Mouse (Mus musculus) CH12.LX (cell line): ENCODE data around the gene Hist1h2bg. TPM values are rescaled to one million over a fixed set of nuclear protein-coding genes. Genes with fewer than 3 reads are reported as not detected.
"Not testable (repeated sequence)": the region's sequence is repeated elsewhere in the genome, so short reads cannot be mapped to it uniquely, and the experiment has no call there.

Source experiments
- DNase-seq: peaks from one replicate; pipeline ENCODE4 v3.0.0-alpha.2; 2013; ENCODE audit errors: extremely low read depth
- H3K27ac ChIP-seq: 2 replicates; pipeline ENCODE4 v1.5.1; 2012; ENCODE audit warnings: low read depth, mild to moderate bottlenecking, control low read depth, moderate library complexity; ENCODE audit not compliant: insufficient read depth
- H3K27me3 ChIP-seq: replicated peaks from 2 replicates; pipeline ENCODE3; 2012; ENCODE audit warnings: inconsistent platforms
- H3K36me3 ChIP-seq, 2 experiments: replicated peaks in 1 of 2; 2 replicates each; pipeline versions ENCODE3 to v1.6.1; 2012; ENCODE audit warnings: inconsistent platforms in 1 of 2, low read length in 1 of 2, mild to moderate bottlenecking in 1 of 2, mixed read lengths in 1 of 2, moderate library complexity in 1 of 2; ENCODE audit not compliant: control insufficient read depth in 1 of 2, insufficient read depth in 1 of 2
- H3K4me1 ChIP-seq, 2 experiments: 2 replicates each; pipeline ENCODE4 v1.6.1; 2012; ENCODE audit warnings: inconsistent platforms in 1 of 2, moderate library complexity in 1 of 2; ENCODE audit not compliant: insufficient read depth in 2 of 2, control insufficient read depth in 1 of 2
- H3K4me2 ChIP-seq: 2 replicates; pipeline ENCODE4 v1.6.1; 2012; ENCODE audit warnings: low read depth, mild to moderate bottlenecking, control low read depth; ENCODE audit not compliant: poor library complexity, insufficient read depth, severe bottlenecking
- H3K4me3 ChIP-seq, 3 experiments: fragments of 150-350 bp in 1 of 3; sonication (generic) in 1 of 3; replicated peaks in 1 of 3; 2 replicates each; pipeline versions ENCODE3 to v1.5.1; 2011 to 2012; ENCODE audit warnings: low read depth in 2 of 3, low read length in 2 of 3, mild to moderate bottlenecking in 2 of 3, moderate library complexity in 2 of 3, control low read depth in 1 of 3, improper control_type of control experiment in 1 of 3, inconsistent platforms in 1 of 3, mixed read lengths in 1 of 3; ENCODE audit not compliant: poor library complexity in 1 of 3
- H3K79me2 ChIP-seq: replicated peaks from 2 replicates; pipeline ENCODE4 v1.6.1; 2012; ENCODE audit warnings: mild to moderate bottlenecking, moderate library complexity; ENCODE audit not compliant: control insufficient read depth, poor library complexity, insufficient read depth, severe bottlenecking; ENCODE audit errors: extremely low read depth
- H3K9ac ChIP-seq: 2 replicates; pipeline ENCODE4 v1.6.1; 2012; ENCODE audit warnings: low read depth, mild to moderate bottlenecking, control low read depth, moderate library complexity; ENCODE audit not compliant: insufficient read depth
- H3K9me3 ChIP-seq: replicated peaks from 2 replicates; pipeline ENCODE3; 2012; ENCODE audit warnings: low read length, inconsistent platforms, mixed read lengths
- BHLHE40 ChIP-seq: IDR thresholded peaks from 2 replicates; pipeline ENCODE4 v1.6.1; 2011; ENCODE audit warnings: mild to moderate bottlenecking, low read depth, low read length, improper control_type of control experiment
- CHD1 ChIP-seq: IDR thresholded peaks from 2 replicates; pipeline ENCODE4 v1.6.1; 2012; ENCODE audit warnings: low read depth, low read length, improper control_type of control experiment, inconsistent platforms
- CHD2 ChIP-seq: IDR thresholded peaks from 2 replicates; pipeline ENCODE4 v1.6.1; 2011; ENCODE audit warnings: low read length, improper control_type of control experiment
- HCFC1 ChIP-seq: IDR thresholded peaks from 2 replicates; pipeline ENCODE4 v1.6.1; 2012; ENCODE audit warnings: low read depth, mild to moderate bottlenecking, inconsistent platforms, low read length, improper control_type of control experiment
- KAT2A ChIP-seq: IDR thresholded peaks from 2 replicates; pipeline ENCODE4 v1.6.1; 2012; ENCODE audit warnings: low read length, improper control_type of control experiment, inconsistent platforms; ENCODE audit not compliant: insufficient replicate concordance
- MAFK ChIP-seq: IDR thresholded peaks from 2 replicates; pipeline ENCODE4 v1.6.1; 2011; ENCODE audit warnings: low read length, improper control_type of control experiment; ENCODE audit not compliant: insufficient replicate concordance
- MAX ChIP-seq: IDR thresholded peaks from 2 replicates; pipeline ENCODE4 v1.6.1; 2011; ENCODE audit warnings: low read length, improper control_type of control experiment
- MAZ ChIP-seq: IDR thresholded peaks from 2 replicates; pipeline ENCODE4 v1.6.1; 2012; ENCODE audit warnings: low read depth, mild to moderate bottlenecking, inconsistent platforms, low read length, improper control_type of control experiment, moderate library complexity
- MXI1 ChIP-seq: IDR thresholded peaks from 2 replicates; pipeline ENCODE4 v1.6.1; 2011; ENCODE audit warnings: mild to moderate bottlenecking, low read depth, low read length, improper control_type of control experiment
- NELFE ChIP-seq: IDR thresholded peaks from 2 replicates; pipeline ENCODE4 v1.6.1; 2011; ENCODE audit warnings: low read depth, low read length, improper control_type of control experiment
- NRF1 ChIP-seq: IDR thresholded peaks from 2 replicates; pipeline ENCODE4 v1.6.1; 2014; ENCODE audit warnings: low read depth, mild to moderate bottlenecking, inconsistent platforms, low read length, improper control_type of control experiment, moderate library complexity
- POLR2A ChIP-seq: IDR thresholded peaks from 2 replicates; pipeline ENCODE4 v1.6.1; 2011; ENCODE audit warnings: low read depth, mild to moderate bottlenecking, improper control_type of control experiment, low read length
- POLR2AphosphoS2 ChIP-seq: IDR thresholded peaks from 2 replicates; pipeline ENCODE4 v1.6.1; 2011; ENCODE audit warnings: low read depth, low read length, improper control_type of control experiment
- RCOR1 ChIP-seq: conservative IDR thresholded peaks from 2 replicates; pipeline ENCODE4 v1.6.1; 2012; ENCODE audit warnings: low read depth, mild to moderate bottlenecking, inconsistent platforms, low read length, improper control_type of control experiment
- SIN3A ChIP-seq: IDR thresholded peaks from 2 replicates; pipeline ENCODE4 v1.6.1; 2012; ENCODE audit warnings: low read length, improper control_type of control experiment, inconsistent platforms
- SMC3 ChIP-seq: IDR thresholded peaks from 2 replicates; pipeline ENCODE4 v1.6.1; 2011; ENCODE audit warnings: low read depth, low read length, improper control_type of control experiment
- TBP ChIP-seq: conservative IDR thresholded peaks from 2 replicates; pipeline ENCODE4 v1.6.1; 2011; ENCODE audit warnings: low read depth, low read length, improper control_type of control experiment
- UBTF ChIP-seq: IDR thresholded peaks from 2 replicates; pipeline ENCODE4 v1.6.1; 2012; ENCODE audit warnings: low read depth, mild to moderate bottlenecking, inconsistent platforms, low read length, improper control_type of control experiment, moderate library complexity
- ZMIZ1 ChIP-seq: IDR thresholded peaks from 2 replicates; pipeline ENCODE4 v1.6.1; 2012; ENCODE audit warnings: low read depth, mild to moderate bottlenecking, inconsistent platforms, low read length, improper control_type of control experiment
- dilution Hi-C: fragments of 300-500 bp; cut with MboI; formaldehyde crosslinking; loops from 2 replicates; pipeline ENCODE4 v1.14.3; 2020; ENCODE audit warnings: low sequenced_read_pairs; ENCODE audit not compliant: extremely low pct_unique_long_range_greater_than_20kb, extremely low pct_ligation_motif_present
- in situ Hi-C: fragments of 300-500 bp; cut with MboI; formaldehyde crosslinking; loops from 3 replicates; pipeline ENCODE4 v1.14.3; 2019; ENCODE audit warnings: low sequenced_read_pairs, low pct_ligation_motif_present, low pct_unique_long_range_greater_than_20kb, mixed read lengths
- polyA plus RNA-seq: library from polyadenylated mRNA; unstranded; fragments of >175 nt; gene quantifications from 2 replicates; pipeline ENCODE4 v1.2.1, GENCODE M21; 2012; ENCODE audit warnings: low read depth; ENCODE audit not compliant: insufficient read length
- total RNA-seq, 2 experiments: library from RNA; depleted of rRNA; stranded (reverse); fragments of 300-350 nt in 1 of 2; fragments of >200 nt in 1 of 2; gene quantifications; 2 replicates each; pipeline ENCODE4 v1.2.3; 2012 to 2014

The Hist1h2bg gene
- total and polyA plus RNA-seq, 3 experiments = 9.4 to 3,252 (median 136) TPM

DNA sequence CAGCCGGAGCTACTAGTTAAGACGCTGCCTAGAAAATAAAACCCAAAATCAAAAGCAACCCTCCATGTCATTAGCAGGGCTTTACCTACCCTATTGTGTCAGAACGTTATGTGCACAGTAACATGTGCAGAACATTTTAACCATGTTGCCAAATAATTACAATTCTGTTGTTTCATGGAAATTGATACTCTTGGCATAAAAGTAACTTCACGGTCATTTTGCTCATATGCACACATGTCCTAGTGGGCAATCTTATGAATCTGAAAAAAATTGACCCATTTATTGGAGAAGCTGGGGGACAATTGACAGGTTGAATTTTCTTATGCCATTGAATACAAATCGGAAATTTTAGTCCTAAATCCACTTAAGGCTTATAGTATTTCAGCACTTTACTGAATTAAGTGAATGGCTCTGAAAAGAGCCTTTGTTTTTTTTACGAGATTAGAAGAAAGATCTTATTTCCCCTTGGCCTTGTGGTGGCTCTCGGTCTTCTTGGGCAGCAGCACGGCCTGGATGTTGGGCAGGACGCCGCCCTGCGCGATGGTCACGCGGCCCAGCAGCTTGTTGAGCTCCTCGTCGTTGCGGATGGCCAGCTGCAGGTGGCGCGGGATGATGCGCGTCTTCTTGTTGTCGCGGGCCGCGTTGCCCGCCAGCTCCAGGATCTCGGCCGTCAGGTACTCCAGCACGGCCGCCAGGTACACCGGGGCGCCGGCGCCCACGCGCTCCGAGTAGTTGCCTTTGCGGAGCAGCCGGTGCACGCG is 755 bp upstream of the Hist1h2bg start:
- not testable (repeated sequence) for H3K4me1 ChIP-seq, H3K27me3 ChIP-seq, H3K9me3 ChIP-seq, H3K79me2 ChIP-seq
- DNase-seq = peak; percentile 54
- peak overlapping the region; percentile 97 for H3K27ac ChIP-seq
- TF ChIP-seq POLR2AphosphoS2 (peak; percentile 98), CHD1 (peak; percentile 84; the same call in 1 of the 2 replicates), POLR2A (peak; percentile 72), RCOR1 (0 out of 2 replicates have a peak, but pooled peaks have one; percentile 36), ZMIZ1 (peak; percentile 77), CHD2 (0 out of 2 replicates have a peak, but pooled peaks have one; percentile 2)
- TF ChIP-seq, all 38 proteins: peak for 6; not testable (repeated sequence) for 32
- H3K36me3 ChIP-seq, dilution Hi-C loops: not testable (repeated sequence)
- H3K4me3 ChIP-seq = peak overlapping the region in 1 of 3 experiments; percentile 49
- in situ Hi-C loops = loop anchor here (25.0 kb wide), 1 partner anchor 1833 kb away; the partner anchor contains the start of gene Hist1h4j
- peak overlapping the region; percentile 76 for H3K9ac ChIP-seq
- peak overlapping the region; percentile 82 for H3K4me2 ChIP-seq

DNA sequence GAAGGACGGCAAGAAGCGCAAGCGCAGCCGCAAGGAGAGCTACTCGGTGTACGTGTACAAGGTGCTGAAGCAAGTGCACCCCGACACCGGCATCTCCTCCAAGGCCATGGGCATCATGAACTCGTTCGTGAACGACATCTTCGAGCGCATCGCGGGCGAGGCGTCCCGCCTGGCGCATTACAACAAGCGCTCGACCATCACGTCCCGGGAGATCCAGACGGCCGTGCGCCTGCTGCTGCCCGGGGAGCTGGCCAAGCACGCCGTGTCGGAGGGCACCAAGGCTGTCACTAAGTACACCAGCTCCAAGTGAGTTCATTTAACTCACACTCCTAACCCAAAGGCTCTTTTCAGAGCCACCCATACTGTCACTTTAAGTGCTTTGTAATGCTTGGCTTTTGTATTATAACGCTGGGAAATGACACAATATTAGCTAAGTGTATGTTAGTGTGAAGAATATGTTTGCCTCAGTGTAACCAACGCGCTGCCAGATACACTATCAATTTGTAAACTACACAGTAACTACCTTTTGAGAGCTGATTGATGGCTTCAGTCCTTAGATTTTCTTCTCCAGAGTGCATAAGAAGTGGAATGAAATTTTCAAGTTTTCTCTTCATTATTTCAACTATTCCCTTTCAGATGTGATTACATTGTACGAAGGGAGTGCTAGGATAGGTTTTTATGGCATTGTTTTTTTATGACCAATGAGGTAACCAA is 465 bp downstream of the Hist1h2bg start:
- in situ Hi-C loops = loop anchor here (25.0 kb wide), 1 partner anchor 1834 kb away; the partner anchor contains the start of gene Hist1h4j
- H3K9me3 ChIP-seq, H3K27me3 ChIP-seq: not testable (repeated sequence)
- peak overlapping the region; percentile 98 for H3K27ac ChIP-seq
- TF ChIP-seq MAFK (peak; percentile 20; the same call in 1 of the 2 replicates), TBP (peak; percentile 68), CHD2 (peak; percentile 60; the same call in 1 of the 2 replicates), NELFE (peak; percentile 95), KAT2A (0 out of 2 replicates have a peak, but pooled peaks have one; percentile 59), MAX (peak; percentile 43; the same call in 1 of the 2 replicates), MAZ (0 out of 2 replicates have a peak, but pooled peaks have one; percentile 42), NRF1 (peak; percentile 57), POLR2A (peak; percentile 92), CHD1 (peak; percentile 98), SMC3 (peak; percentile 17; the same call in 1 of the 2 replicates), RCOR1 (peak; percentile 86; the same call in 1 of the 2 replicates), SIN3A (peak; percentile 66), ZMIZ1 (peak; percentile 99), UBTF (peak; percentile 99), BHLHE40 (0 out of 2 replicates have a peak, but pooled peaks have one; percentile 19), MXI1 (peak; percentile 51; the same call in 1 of the 2 replicates), POLR2AphosphoS2 (peak; percentile 100), HCFC1 (peak; percentile 52)
- TF ChIP-seq, all 38 proteins: peak for 19; not testable (repeated sequence) for 19
- H3K4me3 ChIP-seq = peak overlapping the region; percentile 34 to 66 (median 36)
- H3K4me1 ChIP-seq, dilution Hi-C loops, H3K36me3 ChIP-seq, H3K79me2 ChIP-seq: not testable (repeated sequence)
- H3K4me2 ChIP-seq = peak overlapping the region; percentile 67; the same call in 1 of the 2 replicates
- peak; percentile 66 for DNase-seq
- peak overlapping the region; percentile 91 for H3K9ac ChIP-seq
